Mouse (Mus musculus): ENCODE measurements around the gene Dmd. TPM values are rescaled to one million over a fixed set of nuclear protein-coding genes. Genes with fewer than 3 reads are reported as not detected.

Gene Dmd
- polyA plus RNA-seq, 1 experiment: 16.7 TPM

DNA sequence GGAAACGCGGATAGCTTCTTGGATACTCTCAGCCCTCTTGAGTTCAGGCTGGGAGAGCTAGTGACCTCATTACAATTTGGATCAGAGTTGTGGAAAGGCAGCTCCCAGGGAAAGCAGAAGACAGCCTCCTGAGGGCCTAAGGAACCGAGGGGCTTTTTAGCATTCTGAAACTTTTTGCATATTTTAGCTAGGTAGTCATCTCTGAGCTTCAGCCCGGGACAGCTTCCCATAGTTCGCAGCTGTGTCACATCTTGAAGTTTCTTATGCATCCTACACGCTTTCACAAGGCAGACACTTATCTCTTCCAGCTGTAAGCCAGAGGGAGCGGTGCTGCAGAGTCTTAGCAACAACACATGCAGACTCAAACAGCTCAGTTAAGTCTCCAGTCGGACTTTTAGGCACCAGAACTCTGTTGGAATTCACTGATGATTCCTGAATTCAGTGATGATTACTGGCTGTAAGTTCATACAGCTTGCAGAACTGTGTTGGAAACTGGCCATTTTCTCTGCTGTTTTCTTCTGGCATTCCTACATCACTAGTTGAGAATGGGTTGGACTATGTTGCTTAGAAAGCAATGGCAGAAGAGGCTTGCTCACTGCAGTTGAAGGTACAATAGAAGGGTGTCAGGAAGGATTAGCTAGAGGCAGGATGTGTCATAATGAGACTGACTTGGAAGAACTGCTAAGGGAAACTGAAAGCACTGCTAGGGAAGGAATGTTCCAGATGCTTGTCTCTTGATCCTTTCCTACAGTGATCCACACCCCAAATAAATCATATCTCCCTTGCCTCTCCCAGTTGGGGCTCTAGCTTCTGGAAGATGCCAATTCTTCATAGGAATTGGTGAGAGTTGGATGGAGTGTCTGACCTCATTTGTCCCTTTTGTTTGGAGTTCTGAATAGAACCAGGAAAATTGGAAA is 2135.8 kb downstream of the Dmd start:
- peak overlapping the region; percentile 87 for H3K27ac ChIP-seq (ENCODE audit: insufficient read depth, low read length)

DNA sequence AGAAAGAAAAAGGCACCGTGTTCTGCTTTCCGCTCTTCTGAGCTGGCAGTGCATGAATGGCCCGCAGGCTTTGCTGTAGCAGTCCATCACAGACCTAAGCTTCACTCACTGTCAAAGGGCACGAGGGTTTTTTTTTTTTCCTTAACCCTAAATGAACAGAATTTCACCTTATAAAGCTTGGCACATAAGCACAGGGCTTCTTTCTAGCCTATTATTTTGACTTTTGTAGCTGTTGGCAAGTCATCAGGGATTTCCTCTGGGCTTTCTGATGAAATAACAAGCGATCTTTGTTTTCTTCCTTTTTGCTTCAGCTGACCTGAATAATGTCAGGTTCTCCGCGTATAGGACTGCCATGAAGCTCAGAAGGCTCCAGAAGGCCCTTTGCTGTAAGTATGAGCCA is 2140.8 kb downstream of the Dmd start:
- no peak overlapping the region for H3K27ac ChIP-seq (ENCODE audit: insufficient read depth, low read length)
- TF ChIP-seq CTCF (IDR thresholded peaks at IDR 0.05; ENCODE audit: borderline replicate concordance, insufficient read depth, low read length) (no peak), POLR2A (IDR thresholded peaks at IDR 0.05; ENCODE audit: low read depth, low read length) (no peak)

More for the DNA sequence above, 2135.8 kb downstream of the Dmd start:
- Histone ChIP-seq H3K4me3 (ENCODE audit: insufficient read depth, low read length) (no peak overlapping the region), H3K4me1 (ENCODE audit: control insufficient read depth, insufficient read depth, low read length) (no peaks in the 10 kb centered on the region)
- TF ChIP-seq POLR2A (IDR thresholded peaks at IDR 0.05; ENCODE audit: low read depth, low read length) (no peak), CTCF (IDR thresholded peaks at IDR 0.05; ENCODE audit: borderline replicate concordance, insufficient read depth, low read length) (no peak)

DNA sequence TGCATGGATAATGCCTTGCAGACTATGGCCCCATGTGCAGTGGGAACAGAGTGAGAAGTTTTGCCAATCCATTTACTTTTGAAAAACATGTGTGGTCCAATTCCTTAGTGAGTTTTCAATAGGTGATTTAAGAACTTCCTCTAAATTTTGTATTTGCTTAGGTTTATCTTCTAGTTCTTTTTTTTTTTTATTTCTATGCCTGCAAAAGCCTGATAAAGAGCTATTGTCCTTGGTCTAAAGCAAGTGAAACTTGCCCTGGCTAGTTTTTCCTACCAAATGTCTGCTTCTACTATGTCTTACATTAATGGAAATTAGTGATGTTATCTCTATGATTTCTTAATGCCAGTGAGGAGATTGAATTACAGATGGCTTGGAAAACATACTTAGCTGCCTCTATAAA is 2144.7 kb downstream of the Dmd start:
- TF ChIP-seq POLR2A (IDR thresholded peaks at IDR 0.05; ENCODE audit: low read depth, low read length): no peak
- TF ChIP-seq CTCF (IDR thresholded peaks at IDR 0.05; ENCODE audit: borderline replicate concordance, insufficient read depth, low read length): no peak
- Histone ChIP-seq H3K4me3 (ENCODE audit: insufficient read depth, low read length) (no peak overlapping the region), H3K27ac (ENCODE audit: insufficient read depth, low read length) (no peak overlapping the region), H3K4me1 (ENCODE audit: control insufficient read depth, insufficient read depth, low read length) (no peaks in the 10 kb centered on the region)

More for the DNA sequence above, 2140.8 kb downstream of the Dmd start:
- H3K4me1 ChIP-seq (ENCODE audit: control insufficient read depth, insufficient read depth, low read length): no peaks in the 10 kb centered on the region
- no peak overlapping the region for H3K4me3 ChIP-seq (ENCODE audit: insufficient read depth, low read length)

- H3K27ac ChIP-seq (ENCODE audit: insufficient read depth, low read length): no peak overlapping the region
- H3K4me1 ChIP-seq (ENCODE audit: control insufficient read depth, insufficient read depth, low read length): no peaks in the 10 kb centered on the region
- TF ChIP-seq CTCF (IDR thresholded peaks at IDR 0.05; ENCODE audit: borderline replicate concordance, insufficient read depth, low read length) (no peak), POLR2A (IDR thresholded peaks at IDR 0.05; ENCODE audit: low read depth, low read length) (no peak)
- no peak overlapping the region for H3K4me3 ChIP-seq (ENCODE audit: insufficient read depth, low read length)
These were observed 2150.0 kb downstream of the Dmd start for GRCm38 (mm10) chrX:85098691-85099090.

GRCm38 (mm10) chrX:85112418-85112817 is 2163.7 kb downstream of the Dmd start:
- Histone ChIP-seq H3K4me1 (ENCODE audit: control insufficient read depth, insufficient read depth, low read length) (no peaks in the 10 kb centered on the region), H3K27ac (ENCODE audit: insufficient read depth, low read length) (no peak overlapping the region), H3K4me3 (ENCODE audit: insufficient read depth, low read length) (no peak overlapping the region)
- TF ChIP-seq CTCF (IDR thresholded peaks at IDR 0.05; ENCODE audit: borderline replicate concordance, insufficient read depth, low read length): no peak
- TF ChIP-seq POLR2A (IDR thresholded peaks at IDR 0.05; ENCODE audit: low read depth, low read length): no peak

- TF ChIP-seq POLR2A (IDR thresholded peaks at IDR 0.05; ENCODE audit: low read depth, low read length): no peak
- H3K27ac ChIP-seq (ENCODE audit: insufficient read depth, low read length): no peak overlapping the region
- no peak overlapping the region for H3K4me3 ChIP-seq (ENCODE audit: insufficient read depth, low read length)
- H3K4me1 ChIP-seq (ENCODE audit: control insufficient read depth, insufficient read depth, low read length): no peaks in the 10 kb centered on the region
These were observed 2184.0 kb downstream of the Dmd start for GRCm38 (mm10) chrX:85132706-85133105.

DNA sequence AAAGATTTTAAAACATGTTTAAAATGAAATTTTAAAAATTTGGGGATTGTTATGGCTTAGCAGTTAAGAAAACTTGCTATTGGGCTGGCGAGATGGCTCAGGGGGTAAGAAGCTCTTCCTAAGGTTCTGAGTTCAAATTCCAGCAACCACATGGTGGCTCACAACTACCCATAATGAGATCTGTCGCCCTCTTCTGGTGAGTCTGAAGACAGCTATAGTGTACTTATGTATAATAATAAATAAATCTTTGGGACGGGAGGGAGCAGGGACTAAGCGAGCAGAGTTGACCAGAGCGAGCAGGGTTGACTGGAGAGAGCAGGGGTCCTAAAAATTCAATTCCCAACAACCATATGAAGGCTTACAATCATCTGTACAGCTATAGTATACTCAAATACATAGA is 2188.6 kb downstream of the Dmd start:
- H3K4me1 ChIP-seq (ENCODE audit: control insufficient read depth, insufficient read depth, low read length): no peaks in the 10 kb centered on the region
- no peak overlapping the region for H3K27ac ChIP-seq (ENCODE audit: insufficient read depth, low read length)
- TF ChIP-seq CTCF (IDR thresholded peaks at IDR 0.05; ENCODE audit: borderline replicate concordance, insufficient read depth, low read length) (no peak), POLR2A (IDR thresholded peaks at IDR 0.05; ENCODE audit: low read depth, low read length) (no peak)
- H3K4me3 ChIP-seq (ENCODE audit: insufficient read depth, low read length): no peak overlapping the region

GRCm38 (mm10) chrX:85171264-85171663 is 2222.6 kb downstream of the Dmd start:
- Histone ChIP-seq H3K4me1 (ENCODE audit: control insufficient read depth, insufficient read depth, low read length) (no peaks in the 10 kb centered on the region), H3K4me3 (ENCODE audit: insufficient read depth, low read length) (no peak overlapping the region), H3K27ac (ENCODE audit: insufficient read depth, low read length) (no peak overlapping the region)
- TF ChIP-seq POLR2A (IDR thresholded peaks at IDR 0.05; ENCODE audit: low read depth, low read length) (no peak), CTCF (IDR thresholded peaks at IDR 0.05; ENCODE audit: borderline replicate concordance, insufficient read depth, low read length) (no peak)

GRCm38 (mm10) chrX:85187565-85187964 is 2238.9 kb downstream of the Dmd start:
- Histone ChIP-seq H3K4me1 (ENCODE audit: control insufficient read depth, insufficient read depth, low read length) (no peaks in the 10 kb centered on the region; the same call in 1 of the 2 replicates), H3K27ac (ENCODE audit: insufficient read depth, low read length) (no peak overlapping the region)
- TF ChIP-seq POLR2A (IDR thresholded peaks at IDR 0.05; ENCODE audit: low read depth, low read length) (no peak), CTCF (IDR thresholded peaks at IDR 0.05; ENCODE audit: borderline replicate concordance, insufficient read depth, low read length) (no peak)

GRCm38 (mm10) chrX:85193856-85194255 is 2245.2 kb downstream of the Dmd start:
- TF ChIP-seq POLR2A (IDR thresholded peaks at IDR 0.05; ENCODE audit: low read depth, low read length) (no peak), CTCF (IDR thresholded peaks at IDR 0.05; ENCODE audit: borderline replicate concordance, insufficient read depth, low read length) (no peak)
- H3K27ac ChIP-seq (ENCODE audit: insufficient read depth, low read length): no peak overlapping the region
- H3K4me3 ChIP-seq (ENCODE audit: insufficient read depth, low read length): no peak overlapping the region
- no peaks in the 10 kb centered on the region for H3K4me1 ChIP-seq (ENCODE audit: control insufficient read depth, insufficient read depth, low read length)

More at GRCm38 (mm10) chrX:85187565-85187964, 2238.9 kb downstream of the Dmd start:
- H3K4me3 ChIP-seq (ENCODE audit: insufficient read depth, low read length): no peak overlapping the region
